Mouse (Mus musculus): ENCODE results near the gene Stoml3. TPM values are rescaled to one million over a fixed set of nuclear protein-coding genes. Genes with fewer than 3 reads are reported as not detected.

Gene Stoml3
- polyA plus RNA-seq, 1 experiment, result not detected

- no peak for DNase-seq (ENCODE audit: low spot score)
Measured at GRCm38 (mm10) chr3:53478419-53479046, 9.9 kb upstream of the Stoml3 start.

DNA sequence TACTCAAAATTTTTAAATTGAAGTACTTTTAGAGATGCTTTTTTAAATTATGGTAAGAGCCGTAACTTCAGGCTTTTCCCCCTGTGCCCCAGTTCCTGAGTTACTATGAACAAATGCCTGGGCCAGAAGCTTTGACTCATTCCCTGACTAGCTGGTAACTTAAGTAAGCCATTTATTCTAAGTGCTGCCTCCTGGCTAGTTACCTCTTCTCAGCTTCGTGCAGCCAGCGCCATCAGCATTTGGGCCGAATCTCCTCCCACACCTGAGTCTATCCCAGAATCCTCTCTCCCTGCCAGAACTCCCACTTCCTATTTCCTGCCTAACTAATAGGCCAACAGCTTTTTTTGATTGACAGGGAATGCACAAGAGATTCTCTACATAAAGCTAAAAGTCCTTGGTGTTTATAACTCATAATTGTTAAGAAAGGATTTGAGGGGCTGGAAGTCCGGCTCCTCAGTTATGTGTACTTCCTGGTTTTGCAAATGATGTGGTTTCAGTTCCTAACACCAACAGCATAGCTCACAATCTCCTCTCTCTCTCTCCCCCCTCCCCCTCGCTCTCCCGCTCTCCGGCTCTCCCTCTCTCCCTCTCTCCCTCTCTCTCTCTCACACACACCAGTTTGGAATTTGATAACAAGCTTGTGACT, 4.9 kb upstream of the Stoml3 start:
- no peak for DNase-seq (ENCODE audit: low spot score)

GRCm38 (mm10) chr3:53486561-53486960, 1.9 kb upstream of the Stoml3 start:
- DNase-seq (ENCODE audit: low spot score), result no peak

- no peak for DNase-seq (ENCODE audit: low spot score)
Measured at GRCm38 (mm10) chr3:53486996-53487576, 1.4 kb upstream of the Stoml3 start.

DNA sequence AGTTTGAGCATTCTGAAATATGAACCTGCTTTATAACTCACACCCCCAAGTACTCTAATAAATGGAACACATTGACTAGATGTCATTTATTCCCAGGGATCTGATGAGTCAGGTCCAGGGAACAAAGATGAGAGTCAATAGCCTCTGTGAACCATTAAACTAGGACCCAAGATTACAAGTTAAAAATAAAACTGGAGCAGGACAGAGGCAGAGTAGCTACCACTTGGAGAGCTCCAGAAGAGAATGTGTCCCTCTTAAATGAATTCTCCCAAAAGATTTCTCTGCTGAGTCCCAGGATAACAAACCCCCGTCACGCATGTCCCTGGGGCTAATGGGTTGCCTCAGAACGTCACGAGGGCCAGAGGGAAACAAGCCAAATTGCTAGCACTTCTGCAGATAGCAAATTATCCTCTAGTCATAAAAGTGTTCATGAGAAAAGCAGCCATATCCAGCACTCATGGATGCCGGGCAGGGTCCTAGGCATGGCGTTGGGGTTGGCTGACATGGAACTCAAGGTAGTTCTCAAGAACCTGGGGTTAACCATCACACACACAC, 10.0 kb downstream of the Stoml3 start:
- DNase-seq (ENCODE audit: low spot score), result no peak

GRCm38 (mm10) chr3:53502428-53502827, 14.0 kb downstream of the Stoml3 start:
- DNase-seq (ENCODE audit: low spot score), result no peak

DNA sequence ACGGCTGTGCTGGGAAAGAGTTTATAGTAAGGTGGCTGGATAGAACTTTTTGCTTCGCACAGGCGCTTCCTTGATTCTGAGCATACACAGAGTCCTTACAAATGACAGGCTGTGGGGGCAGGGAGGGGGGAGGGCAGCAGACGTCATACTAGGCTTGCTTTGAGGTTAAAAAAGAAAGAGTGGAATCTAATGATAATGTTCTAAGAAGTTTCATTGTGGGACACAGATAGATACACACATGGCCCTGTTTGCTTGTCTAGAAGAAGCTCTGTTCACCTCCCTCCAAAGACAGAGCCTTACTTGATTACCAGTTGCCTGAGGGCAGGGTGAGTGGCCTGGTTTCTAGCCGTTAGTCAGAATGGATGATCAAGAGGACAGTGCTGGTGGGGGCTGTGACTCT, 24.6 kb downstream of the Stoml3 start:
- no peak for DNase-seq (ENCODE audit: low spot score)

GRCm38 (mm10) chr3:53514221-53515065, 26.0 kb downstream of the Stoml3 start:
- DNase-seq (ENCODE audit: low spot score), result no peak

DNA sequence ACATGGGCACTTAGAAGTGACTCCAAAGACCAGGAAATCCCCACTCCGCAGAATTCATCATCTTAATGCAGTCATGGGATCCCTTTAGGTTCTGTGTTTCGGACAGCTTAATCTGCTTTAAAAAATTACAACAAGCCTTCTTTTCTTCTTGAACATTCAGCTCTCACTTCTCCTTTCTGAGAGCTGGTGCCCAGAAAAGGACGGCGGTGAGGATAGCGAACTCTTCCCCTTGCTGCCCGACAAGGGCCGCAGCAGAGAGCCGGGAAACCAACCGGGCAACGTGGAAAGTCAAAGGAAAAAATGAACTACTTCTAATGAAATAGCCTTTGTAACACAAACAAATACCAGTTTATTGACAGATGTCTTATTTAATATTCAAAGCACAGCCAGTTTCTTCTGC, 34.3 kb downstream of the Stoml3 start:
- DNase-seq (ENCODE audit: low spot score), result no peak

- peak; percentile 36 for DNase-seq (ENCODE audit: low spot score)
Measured at GRCm38 (mm10) chr3:53525737-53526136, 37.3 kb downstream of the Stoml3 start.

GRCm38 (mm10) chr3:53530305-53530704, 41.9 kb downstream of the Stoml3 start:
- DNase-seq (ENCODE audit: low spot score), result no peak

DNA sequence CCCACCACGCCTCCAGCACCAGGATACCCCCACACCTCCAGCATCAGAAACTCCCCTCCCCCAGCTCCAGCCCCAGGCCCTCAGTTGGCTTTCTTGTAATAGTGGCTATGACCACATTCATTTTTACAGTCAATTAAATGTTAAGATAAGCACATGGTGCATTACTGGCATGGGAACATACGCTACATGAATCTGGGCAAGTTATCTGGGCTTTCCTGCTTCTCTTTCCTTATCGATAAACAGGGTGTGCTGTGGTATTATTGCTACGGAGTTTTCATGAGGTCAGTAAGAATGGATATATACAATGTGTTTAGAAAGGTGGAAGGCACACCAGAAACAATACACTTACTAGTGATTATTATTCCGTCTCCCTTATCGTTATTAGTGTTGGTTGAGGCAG, 43.6 kb downstream of the Stoml3 start:
- DNase-seq (ENCODE audit: low spot score), result no peak

- no peak for DNase-seq (ENCODE audit: low spot score)
Measured at GRCm38 (mm10) chr3:53552691-53553090, 64.2 kb downstream of the Stoml3 start.

GRCm38 (mm10) chr3:53555031-53555952, 66.8 kb downstream of the Stoml3 start:
- DNase-seq (ENCODE audit: low spot score), result no peak

GRCm38 (mm10) chr3:53557388-53558214, 69.1 kb downstream of the Stoml3 start:
- no peak for DNase-seq (ENCODE audit: low spot score)

Other genes starting within 250 kb of the Stoml3 start
- gene Nhlrc3, start 25.3 kb upstream of the Stoml3 start, polyA plus RNA-seq (2012; rRNA removed), result 9.4 and 11.5 TPM in 2 replicates
- 4.7 and 10.3 TPM in 2 replicates for gene Proser1, start 25.0 kb upstream of the Stoml3 start, polyA plus RNA-seq (2012; rRNA removed)
- gene Frem2, start 168.7 kb downstream of the Stoml3 start, polyA plus RNA-seq (2012; rRNA removed), result 18.6 and 24.1 TPM in 2 replicates